Mouse (Mus musculus) E14TG2a.4 (cell line): ENCODE data around the gene Sult6b1.

ENCODE experiments used
- CTCF ChIP-seq: conservative IDR thresholded peaks from 2 replicates; pipeline ENCODE4 v1.5.1; 2014; ENCODE audit warnings: low read length
- POU5F1 ChIP-seq: IDR thresholded peaks from 2 replicates; pipeline ENCODE4 v1.6.1; 2014; ENCODE audit warnings: low read length, borderline replicate concordance

DNA sequence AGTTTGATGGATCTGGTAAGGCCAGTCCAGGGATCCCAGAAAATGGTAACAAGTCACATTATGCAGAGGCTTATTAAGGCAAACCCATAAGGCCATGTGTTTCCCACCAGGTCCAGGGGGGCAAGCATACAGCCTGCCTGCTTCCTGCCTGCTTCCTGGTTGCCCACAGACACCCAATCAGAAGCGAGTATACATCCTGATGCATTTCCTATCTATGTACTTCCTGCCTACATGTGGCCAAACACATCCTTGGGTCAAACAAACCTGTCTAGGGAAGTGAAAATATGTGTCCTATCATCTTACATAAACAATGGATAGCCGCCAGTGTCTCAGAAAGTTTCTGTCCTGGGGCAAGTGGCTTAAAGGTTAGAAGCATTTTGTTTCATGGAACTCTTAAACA is 3.6 kb downstream of the Sult6b1 start:
- TF ChIP-seq CTCF = no peak
- no peak for TF ChIP-seq POU5F1
